Mouse (Mus musculus) lung, embryonic 14.5 days (tissue): ENCODE measurements around the gene Lnx2. TPM values are rescaled to one million over a fixed set of nuclear protein-coding genes. Genes with fewer than 3 reads are reported as not detected.
A peak's percentile ranks its signal among the peaks of the same experiment; 100 is the strongest.

ENCODE experiments used
- ATAC-seq: fragments of 200-750 bp; cut with Nextera tagmentation; 2 replicates; pipeline ENCODE4 v1.8.0; 2017; ENCODE audit warnings: mild to moderate bottlenecking, moderate TSS enrichment, moderate library complexity; ENCODE audit not compliant: insufficient read depth
- DNase-seq: peaks from one replicate; pipeline ENCODE4 v3.0.0-alpha.2; 2015
- H3K27ac ChIP-seq: fragments of 300-500 bp; sonication (generic); 2 replicates; pipeline ENCODE4 v1.5.1; 2014; ENCODE audit warnings: low read depth, mild to moderate bottlenecking, moderate library complexity
- H3K27me3 ChIP-seq: fragments of 300-500 bp; sonication (generic); 2 replicates; pipeline ENCODE4 v1.6.1; 2014; ENCODE audit warnings: low read length, control low read depth; ENCODE audit not compliant: insufficient read depth
- H3K36me3 ChIP-seq: fragments of 300-500 bp; sonication (generic); 2 replicates; pipeline ENCODE4 v1.6.1; 2014; ENCODE audit warnings: control low read depth; ENCODE audit not compliant: insufficient read depth
- H3K4me1 ChIP-seq: fragments of 300-500 bp; sonication (generic); 2 replicates; pipeline ENCODE4 v1.6.1; 2014; ENCODE audit warnings: antibody characterized with exemption, control low read depth; ENCODE audit not compliant: insufficient read depth
- H3K4me2 ChIP-seq: fragments of 300-500 bp; sonication (generic); 2 replicates; pipeline ENCODE4 v1.6.1; 2014; ENCODE audit warnings: mild to moderate bottlenecking
- H3K4me3 ChIP-seq: fragments of 300-500 bp; sonication (generic); 2 replicates; pipeline ENCODE4 v1.5.1; 2014; ENCODE audit warnings: low read depth, low read length
- H3K9ac ChIP-seq: fragments of 300-500 bp; sonication (generic); 2 replicates; pipeline ENCODE4 v1.6.1; 2014
- H3K9me3 ChIP-seq: fragments of 300-500 bp; sonication (generic); 2 replicates; pipeline ENCODE4 v1.6.1; 2016; ENCODE audit warnings: low read depth, low read length, control low read depth
- CTCF ChIP-seq: IDR thresholded peaks from 2 replicates; pipeline ENCODE4 v1.5.1; 2016; ENCODE audit warnings: antibody characterized with exemption, low read depth
- WGBS: fragments of 180-500 bp; shearing (Covaris S2); extraction: QIAGEN DNeasy Blood & Tissue Kit; methylation state at CpG from one replicate; pipeline ENCODE4 v1.1.7; 2014; 5-methylcytosine and 5-hydroxymethylcytosine counted together
- polyA plus RNA-seq: library from polyadenylated mRNA; unstranded; fragments of >200 nt; fragmentation: Nextera tagmentation; extraction: Ambion mirVana; gene quantifications from 2 replicates; pipeline ENCODE4 v1.2.1, GENCODE M21; 2014

Gene Lnx2
- polyA plus RNA-seq, 1 experiment from 2014 or later, result 19.9 TPM

- Histone ChIP-seq H3K4me3 (no peak overlapping the region), H3K27me3 (no peaks in the 10 kb centered on the region), H3K9ac (no peak overlapping the region; the same call in 1 of the 2 replicates), H3K9me3 (no peaks in the 10 kb centered on the region), H3K27ac (no peak overlapping the region), H3K4me1 (no peaks in the 10 kb centered on the region; the same call in 1 of the 2 replicates), H3K36me3 (no peaks in the 10 kb centered on the region), H3K4me2 (no peak overlapping the region)
- no peak for TF ChIP-seq CTCF
- ATAC-seq (no peak), DNase-seq (no peak)
- WGBS, result 70% methylated on average over 4 of the region's 4 CpGs
Observed at GRCm38 (mm10) chr5:147052309-147052558, 24.2 kb downstream of the Lnx2 start.

- ATAC-seq, result no peak
- H3K27me3 ChIP-seq, result no peaks in the 10 kb centered on the region
- no peak for DNase-seq
- no peak overlapping the region; the same call in 1 of the 2 replicates for H3K9ac ChIP-seq
- no peak overlapping the region for H3K27ac ChIP-seq
- no peak overlapping the region for H3K4me3 ChIP-seq
- no peak overlapping the region for H3K4me2 ChIP-seq
- no peaks in the 10 kb centered on the region for H3K9me3 ChIP-seq
- no peaks in the 10 kb centered on the region for H3K36me3 ChIP-seq
- WGBS, result 58% methylated on average over 29 of the region's 29 CpGs
- no peak for TF ChIP-seq CTCF
- no peaks in the 10 kb centered on the region; the same call in 1 of the 2 replicates for H3K4me1 ChIP-seq
Observed at GRCm38 (mm10) chr5:147051500-147052308, 24.7 kb downstream of the Lnx2 start.

- 66% methylated on average over 13 of the region's 13 CpGs for WGBS
- peaks cover 4% of the 10 kb centered on the region for H3K4me1 ChIP-seq
Observed at GRCm38 (mm10) chr5:147050816-147051499, 25.4 kb downstream of the Lnx2 start.

GRCm38 (mm10) chr5:147049544-147050209 lies 26.7 kb downstream of the Lnx2 start:
- DNase-seq (no peak), ATAC-seq (no peak)
- no peak for TF ChIP-seq CTCF
- Histone ChIP-seq H3K4me1 (peaks cover 6% of the 10 kb centered on the region), H3K36me3 (no peaks in the 10 kb centered on the region), H3K9ac (no peak overlapping the region), H3K27ac (no peak overlapping the region), H3K4me3 (no peak overlapping the region), H3K4me2 (no peak overlapping the region), H3K27me3 (no peaks in the 10 kb centered on the region), H3K9me3 (no peaks in the 10 kb centered on the region)
- WGBS, result 64% methylated on average over 19 of the region's 19 CpGs

More at GRCm38 (mm10) chr5:147050816-147051499, 25.4 kb downstream of the Lnx2 start:
- ATAC-seq (no peak), DNase-seq (no peak)
- Histone ChIP-seq H3K4me3 (no peak overlapping the region), H3K36me3 (no peaks in the 10 kb centered on the region), H3K27ac (no peak overlapping the region), H3K4me2 (no peak overlapping the region), H3K27me3 (no peaks in the 10 kb centered on the region), H3K9ac (no peak overlapping the region), H3K9me3 (no peaks in the 10 kb centered on the region)
- no peak for TF ChIP-seq CTCF

GRCm38 (mm10) chr5:147045929-147046328 lies 30.5 kb downstream of the Lnx2 start:
- no peak overlapping the region for H3K27ac ChIP-seq
- ATAC-seq, result no peak

GRCm38 (mm10) chr5:147045311-147045710 lies 31.1 kb downstream of the Lnx2 start:
- Histone ChIP-seq H3K9me3 (no peaks in the 10 kb centered on the region), H3K4me2 (no peak overlapping the region), H3K4me1 (peaks cover 6% of the 10 kb centered on the region), H3K36me3 (peaks cover 20% of the 10 kb centered on the region), H3K9ac (no peak overlapping the region), H3K27me3 (no peaks in the 10 kb centered on the region), H3K4me3 (no peak overlapping the region), H3K27ac (no peak overlapping the region)
- peak; percentile 64; the same call in 1 of the 2 replicates for ATAC-seq
- DNase-seq, result peak; percentile 57
- no peak for TF ChIP-seq CTCF
- 62% methylated on average over 10 of the region's 11 CpGs for WGBS

More at GRCm38 (mm10) chr5:147045929-147046328, 30.5 kb downstream of the Lnx2 start:
- TF ChIP-seq CTCF, result no peak
- H3K27me3 ChIP-seq, result no peaks in the 10 kb centered on the region
- no peak overlapping the region for H3K9ac ChIP-seq
- no peak overlapping the region for H3K4me3 ChIP-seq
- peaks cover 6% of the 10 kb centered on the region for H3K4me1 ChIP-seq
- 60% methylated on average over 11 of the region's 11 CpGs for WGBS
- no peak overlapping the region for H3K4me2 ChIP-seq
- no peaks in the 10 kb centered on the region for H3K9me3 ChIP-seq
- H3K36me3 ChIP-seq, result peaks cover 14% of the 10 kb centered on the region
- no peak for DNase-seq
